Mouse (Mus musculus) spleen, adult 2 months (tissue): ENCODE data around the gene Fry.

Experiments used
- CTCF ChIP-seq: fragments of 200-500 bp; IDR thresholded peaks from 2 replicates; pipeline ENCODE4 v1.5.1; 2011; ENCODE audit warnings: mild to moderate bottlenecking, inconsistent platforms; ENCODE audit not compliant: insufficient read depth, insufficient read length, insufficient replicate concordance; ENCODE audit errors: extremely low read depth
- POLR2A ChIP-seq: fragments of 200-500 bp; IDR thresholded peaks from 2 replicates; pipeline ENCODE4 v1.6.1; 2011; ENCODE audit warnings: low read depth, low read length, inconsistent platforms

- TF ChIP-seq CTCF (no peak), POLR2A (no peak)
These were observed 401.1 kb downstream of the Fry start for GRCm38 (mm10) chr5:150519551-150519950.
